Mouse (Mus musculus) testis, adult 2 months (tissue): Measurements from ENCODE around the gene Zfp317. TPM values are rescaled to one million over a fixed set of nuclear protein-coding genes. Genes with fewer than 3 reads are reported as not detected.

Experiments
- H3K27ac ChIP-seq: fragments of 200-500 bp; 2 replicates; pipeline ENCODE4 v1.5.1; 2012; ENCODE audit warnings: low read depth, low read length; ENCODE audit not compliant: control insufficient read depth, insufficient read depth
- H3K27me3 ChIP-seq: fragments of 200-500 bp; 2 replicates; pipeline ENCODE4 v1.6.1; 2012; ENCODE audit warnings: mild to moderate bottlenecking, low read length, moderate library complexity; ENCODE audit not compliant: control insufficient read depth, insufficient read depth
- H3K36me3 ChIP-seq: fragments of 200-500 bp; 2 replicates; pipeline ENCODE4 v1.6.1; 2012; ENCODE audit warnings: mild to moderate bottlenecking, low read length; ENCODE audit not compliant: control insufficient read depth, insufficient read depth
- H3K4me1 ChIP-seq: fragments of 200-500 bp; 2 replicates; pipeline ENCODE4 v1.6.1; 2012; ENCODE audit warnings: low read length; ENCODE audit not compliant: control insufficient read depth, insufficient read depth
- H3K4me3 ChIP-seq: fragments of 200-500 bp; 2 replicates; pipeline ENCODE4 v1.5.1; 2012; ENCODE audit warnings: low read depth, mild to moderate bottlenecking, low read length, moderate library complexity, mixed read lengths; ENCODE audit not compliant: control insufficient read depth
- CTCF ChIP-seq: fragments of 200-500 bp; IDR thresholded peaks from 2 replicates; pipeline ENCODE4 v1.5.1; 2012; ENCODE audit warnings: low read depth, mild to moderate bottlenecking, inconsistent platforms, low read length, moderate library complexity; ENCODE audit not compliant: control insufficient read depth, insufficient read depth, insufficient replicate concordance
- POLR2A ChIP-seq: fragments of 200-500 bp; IDR thresholded peaks from 2 replicates; pipeline ENCODE4 v1.6.1; 2012; ENCODE audit warnings: low read depth, mild to moderate bottlenecking, inconsistent platforms, low read length, moderate library complexity; ENCODE audit not compliant: control insufficient read depth
- polyA plus RNA-seq: library from polyadenylated mRNA; depleted of rRNA; stranded (reverse); fragments of >200 nt; gene quantifications from 2 replicates; pipeline ENCODE4 v1.2.3, GENCODE M21; 2012; rRNA removed

Gene Zfp317
- polyA plus RNA-seq: 10.6 and 10.7 TPM in 2 replicates

- Histone ChIP-seq H3K4me1 (no peaks in the 10 kb centered on the region), H3K27me3 (no peaks in the 10 kb centered on the region), H3K36me3 (no peaks in the 10 kb centered on the region), H3K4me3 (peak within 1 kb of the TSS; percentile 98), H3K27ac (peak within 1 kb of the TSS; percentile 88)
- TF ChIP-seq CTCF (no peak), POLR2A (peak; percentile 50)
Measured at GRCm38 (mm10) chr9:19621843-19622822, at the start of gene Zfp317. TSS of gene Zfp317 (plus strand) at chr9:19622102.

GRCm38 (mm10) chr9:19582317-19582716, 39.6 kb upstream of the Zfp317 start, which contains the start of gene Olfr855:
TSS of gene Olfr855 (plus strand) at chr9:19582617.
- Histone ChIP-seq H3K27me3 (no peaks in the 10 kb centered on the region), H3K4me1 (no peaks in the 10 kb centered on the region), H3K27ac (no peak within 1 kb of the TSS), H3K36me3 (no peaks in the 10 kb centered on the region), H3K4me3 (no peak within 1 kb of the TSS)
- TF ChIP-seq POLR2A: no peak

GRCm38 (mm10) chr9:19621297-19621696, 605 bp upstream of the Zfp317 start:
- no peak overlapping the region for H3K4me3 ChIP-seq

GRCm38 (mm10) chr9:19629574-19629973, 7.7 kb downstream of the Zfp317 start:
- TF ChIP-seq CTCF (no peak), POLR2A (no peak)
- H3K36me3 ChIP-seq: peaks cover 2% of the 10 kb centered on the region; the same call in 1 of the 2 replicates

More at GRCm38 (mm10) chr9:19621297-19621696, 605 bp upstream of the Zfp317 start:
- H3K36me3 ChIP-seq: no peaks in the 10 kb centered on the region
- no peaks in the 10 kb centered on the region for H3K4me1 ChIP-seq
- no peak overlapping the region for H3K27ac ChIP-seq
- H3K27me3 ChIP-seq: no peaks in the 10 kb centered on the region
- no peak for TF ChIP-seq POLR2A
- no peak for TF ChIP-seq CTCF

GRCm38 (mm10) chr9:19645193-19645592, 23.3 kb downstream of the Zfp317 start:
- H3K4me1 ChIP-seq: no peaks in the 10 kb centered on the region
- no peak overlapping the region for H3K4me3 ChIP-seq
- TF ChIP-seq CTCF (no peak), POLR2A (no peak)
- no peaks in the 10 kb centered on the region; the same call in none of the 2 replicates for H3K36me3 ChIP-seq
- H3K27ac ChIP-seq: no peak overlapping the region
- no peaks in the 10 kb centered on the region for H3K27me3 ChIP-seq

More at GRCm38 (mm10) chr9:19629574-19629973, 7.7 kb downstream of the Zfp317 start:
- Histone ChIP-seq H3K27me3 (no peaks in the 10 kb centered on the region), H3K27ac (no peak overlapping the region), H3K4me3 (no peak overlapping the region; the same call in 1 of the 2 replicates), H3K4me1 (no peaks in the 10 kb centered on the region)

GRCm38 (mm10) chr9:19690281-19690680, 68.4 kb downstream of the Zfp317 start:
- Histone ChIP-seq H3K4me3 (no peak overlapping the region), H3K27ac (no peak overlapping the region), H3K36me3 (no peaks in the 10 kb centered on the region), H3K4me1 (no peaks in the 10 kb centered on the region), H3K27me3 (no peaks in the 10 kb centered on the region)
- TF ChIP-seq CTCF: no peak
- no peak for TF ChIP-seq POLR2A

- H3K4me1 ChIP-seq: no peaks in the 10 kb centered on the region
- TF ChIP-seq POLR2A: no peak
- no peak for TF ChIP-seq CTCF
- no peak overlapping the region for H3K27ac ChIP-seq
- no peaks in the 10 kb centered on the region for H3K27me3 ChIP-seq
- H3K36me3 ChIP-seq: no peaks in the 10 kb centered on the region
- no peak overlapping the region for H3K4me3 ChIP-seq
Measured at GRCm38 (mm10) chr9:19691426-19691825, 69.5 kb downstream of the Zfp317 start.
